Mouse (Mus musculus): ENCODE measurements around the gene Tnrc6c.

The Tnrc6c gene

DNA sequence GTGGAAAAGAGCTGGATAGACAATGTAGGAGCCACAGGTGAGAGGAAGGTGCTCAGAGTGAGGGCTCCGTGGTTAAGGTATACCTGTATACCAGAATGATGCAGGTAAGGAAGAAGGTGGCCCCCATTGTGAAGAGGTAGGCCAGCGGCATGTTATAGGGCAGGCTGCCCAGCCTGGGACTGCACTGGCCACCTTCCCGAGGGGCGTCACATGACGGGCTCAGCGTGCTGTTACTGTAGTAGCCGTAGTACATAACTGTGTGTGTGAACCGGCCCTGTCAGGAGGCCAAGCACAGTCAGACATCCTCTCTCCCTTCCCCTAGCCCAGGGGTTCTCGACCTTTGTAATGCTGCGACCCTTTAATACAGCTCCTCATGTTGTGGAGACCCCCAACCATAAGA, 120.8 kb downstream of the Tnrc6c start:
- 88% methylated on average over 10 of the region's 10 CpGs for WGBS

GRCm38 (mm10) chr11:117775540-117775939, 121.5 kb downstream of the Tnrc6c start:
- WGBS, result 85% methylated on average over 13 of the region's 13 CpGs

DNA sequence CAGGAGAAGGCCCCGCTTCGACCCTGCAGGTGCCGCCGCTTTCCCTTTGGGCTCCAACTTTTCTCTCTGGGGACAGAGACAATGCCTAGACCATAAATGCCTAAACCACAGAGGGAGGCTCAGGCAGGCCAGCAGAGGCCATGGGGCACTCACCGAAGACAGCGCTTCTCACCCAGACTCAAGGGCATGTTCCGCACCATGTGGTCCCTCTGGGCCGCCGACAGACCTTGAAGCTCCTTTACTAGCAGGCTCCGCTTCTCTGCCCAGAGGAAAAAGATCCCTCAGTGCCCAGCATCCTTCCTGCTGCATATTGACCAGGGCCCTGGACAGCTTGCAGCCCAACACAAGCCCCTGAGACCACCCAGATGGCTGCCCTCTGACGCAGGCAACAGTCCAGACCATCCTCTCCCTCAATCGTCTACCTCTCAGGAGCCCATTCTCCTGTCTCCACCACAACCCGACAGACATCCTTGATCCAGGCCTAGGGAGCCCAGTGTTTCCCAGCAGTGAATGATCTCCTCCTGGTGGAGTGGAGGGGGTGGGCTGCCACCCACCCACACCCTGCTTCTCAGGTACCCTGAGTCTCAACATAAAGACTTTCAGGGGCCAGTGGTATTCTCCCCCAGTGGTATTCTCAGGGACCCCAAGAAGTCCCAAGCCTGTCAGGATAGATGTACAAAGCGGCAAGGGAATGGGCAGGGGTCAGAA, 122.2 kb downstream of the Tnrc6c start:
- 94% methylated on average over 14 of the region's 14 CpGs for WGBS

- WGBS, result 92% methylated on average over 5 of the region's 5 CpGs
These were observed 123.0 kb downstream of the Tnrc6c start for GRCm38 (mm10) chr11:117777111-117777510.

GRCm38 (mm10) chr11:117778031-117778430, 123.9 kb downstream of the Tnrc6c start:
- 91% methylated on average over 11 of the region's 11 CpGs for WGBS

GRCm38 (mm10) chr11:117778851-117779433, 124.9 kb downstream of the Tnrc6c start:
- WGBS, result 73% methylated on average over 12 of the region's 12 CpGs

DNA sequence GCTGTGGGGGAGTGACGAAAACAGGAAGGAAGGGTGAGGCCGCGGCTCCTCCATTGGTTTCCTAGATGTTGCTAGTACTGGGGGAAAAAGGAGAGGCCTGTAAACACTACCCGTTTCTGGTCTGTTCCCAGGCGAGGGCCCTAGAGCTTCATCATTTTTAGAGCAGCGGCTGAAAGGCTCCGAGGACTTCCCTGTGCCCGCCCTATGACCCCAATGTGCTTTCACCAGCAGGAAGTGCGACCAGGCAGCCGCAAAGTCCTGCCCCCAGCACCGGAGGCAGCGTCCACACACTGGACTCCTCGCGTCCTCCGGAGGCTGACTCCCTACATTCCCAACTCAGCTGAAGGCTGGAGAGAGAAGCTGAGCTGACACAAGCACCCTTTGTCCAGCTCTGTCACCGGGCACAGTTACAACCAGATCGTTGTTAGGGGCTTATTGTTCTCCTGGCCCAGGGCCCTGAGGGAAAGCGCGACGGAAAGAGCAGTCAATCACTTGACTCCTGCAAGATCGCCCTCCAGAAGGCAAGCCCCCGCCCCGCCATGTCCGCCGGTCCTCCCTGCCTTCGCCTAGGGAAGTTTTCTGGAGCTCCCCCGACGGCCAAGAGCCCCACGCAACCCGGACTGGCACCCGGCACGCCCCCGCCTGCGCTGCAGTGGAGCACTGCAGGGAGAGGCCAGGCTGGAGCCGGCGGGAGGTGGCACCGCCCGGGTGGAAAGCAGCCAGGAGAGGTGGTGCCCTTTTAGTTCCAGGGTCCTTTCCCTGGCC, 125.5 kb downstream of the Tnrc6c start:
- 24% methylated on average over 38 of the region's 38 CpGs for WGBS

GRCm38 (mm10) chr11:117780199-117780515, 126.1 kb downstream of the Tnrc6c start:
- 5% methylated on average over 17 of the region's 17 CpGs for WGBS

GRCm38 (mm10) chr11:117780582-117781111, 126.6 kb downstream of the Tnrc6c start:
- 9% methylated on average over 19 of the region's 19 CpGs for WGBS

GRCm38 (mm10) chr11:117781199-117781821, 127.2 kb downstream of the Tnrc6c start:
- 35% methylated on average over 18 of the region's 18 CpGs for WGBS

DNA sequence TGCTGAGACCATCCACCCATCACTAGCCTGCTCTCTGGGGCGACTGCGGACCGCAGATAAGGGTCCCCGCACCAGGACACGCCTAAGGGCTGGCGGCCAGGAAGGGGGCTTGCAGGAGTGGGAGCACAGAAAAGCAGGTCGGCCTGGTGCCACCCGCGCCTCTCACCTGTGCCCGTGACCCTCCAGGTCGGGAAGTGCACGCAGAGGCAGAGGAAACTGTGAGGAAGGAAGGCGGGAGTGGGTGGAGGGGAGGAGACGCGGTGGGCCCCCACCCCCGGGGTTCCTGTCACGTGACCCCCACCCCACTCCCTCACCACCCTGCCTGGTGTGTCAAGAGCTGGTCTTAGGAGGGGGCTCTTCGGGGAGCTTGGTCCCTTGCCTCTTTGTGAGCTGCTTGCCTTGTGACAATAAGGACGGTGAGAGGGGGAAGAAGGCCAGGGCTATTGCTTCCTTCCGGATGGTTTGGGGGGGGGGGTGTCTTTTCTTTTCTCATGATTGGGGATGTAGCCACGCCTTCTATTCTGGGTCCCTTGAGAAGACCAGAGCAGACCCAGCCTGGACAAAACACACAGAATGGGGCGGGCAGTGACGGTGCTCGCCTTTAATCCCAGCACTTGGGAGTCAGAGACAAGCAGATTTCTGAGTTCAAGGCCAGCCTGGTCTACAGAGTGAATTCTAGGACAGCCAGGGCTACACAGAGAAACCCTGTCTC, 128.1 kb downstream of the Tnrc6c start, which contains the start of the genes Tmc8 and Tmc6:
TSS of gene Tmc8 (plus strand) at position 84 of the 712 bp plus-strand sequence.
TSS of gene Tmc6 (minus strand) at position 206 of the 712 bp plus-strand sequence.
- 69% methylated on average over 24 of the region's 24 CpGs for WGBS

GRCm38 (mm10) chr11:117782705-117783034, 128.6 kb downstream of the Tnrc6c start:
- 77% methylated on average over 9 of the region's 9 CpGs for WGBS

DNA sequence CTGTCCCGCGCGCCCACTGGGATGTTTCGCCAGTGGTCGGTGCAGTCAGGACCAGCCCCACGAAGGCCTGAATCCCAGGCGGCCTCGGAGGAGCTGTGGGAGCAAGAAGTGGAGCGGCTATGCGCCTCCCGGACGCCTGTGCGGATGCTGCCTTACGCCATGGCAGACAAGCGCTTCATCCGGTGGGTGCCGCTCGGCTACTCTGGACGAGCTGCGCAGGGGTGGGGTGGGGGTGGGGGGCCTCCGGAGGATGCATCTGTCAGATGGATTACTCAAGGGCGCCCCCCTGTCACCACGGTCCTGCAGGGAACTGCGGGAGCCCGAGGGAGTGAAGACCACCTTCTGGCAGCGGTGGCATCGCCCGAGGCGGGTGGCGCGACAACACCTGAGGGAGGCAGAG, 129.0 kb downstream of the Tnrc6c start:
- WGBS, result 12% methylated on average over 30 of the region's 31 CpGs

GRCm38 (mm10) chr11:117783683-117784309, 129.7 kb downstream of the Tnrc6c start:
- WGBS, result 67% methylated on average over 10 of the region's 10 CpGs

DNA sequence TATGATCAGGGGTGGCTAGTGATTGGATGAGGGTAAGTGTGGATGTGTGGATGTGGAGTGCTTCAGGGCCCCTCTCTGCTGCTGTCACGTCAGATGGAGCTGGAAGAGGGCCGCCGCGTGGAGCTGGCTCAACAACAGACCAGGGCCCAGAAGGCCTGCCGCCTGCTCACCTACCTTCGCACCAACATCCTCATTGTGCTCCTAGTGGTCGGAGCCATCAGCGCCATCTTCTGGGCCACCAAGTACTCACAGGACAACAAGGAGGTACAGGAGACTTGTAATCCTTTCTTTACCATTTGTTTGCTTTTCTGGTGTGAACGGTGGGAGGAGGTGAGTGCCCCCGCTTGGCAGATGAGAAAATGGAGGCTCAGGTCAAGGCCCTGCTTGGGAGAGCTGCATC, 132.2 kb downstream of the Tnrc6c start:
- WGBS, result 25% methylated on average over 10 of the region's 10 CpGs

DNA sequence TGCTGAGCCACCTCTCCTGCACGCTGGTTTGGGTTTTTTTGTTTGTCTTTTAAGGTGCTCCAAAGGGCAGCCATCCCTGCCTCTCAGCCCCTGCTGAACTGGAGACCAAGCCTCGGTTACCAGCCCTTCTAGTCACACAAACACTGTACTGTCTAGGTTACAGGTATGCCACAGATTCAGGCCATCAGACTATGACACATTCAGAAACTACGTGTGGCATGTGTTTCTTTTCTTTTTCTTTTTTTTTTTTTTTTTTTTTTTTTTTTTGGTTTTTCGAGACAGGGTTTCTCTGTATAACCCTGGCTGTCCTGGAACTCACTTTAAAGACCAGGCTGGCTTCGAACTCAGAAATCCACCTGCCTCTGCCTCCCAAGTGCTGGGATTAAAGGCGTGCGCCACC, 134.4 kb downstream of the Tnrc6c start:
- WGBS, result 92% methylated on average over 7 of the region's 7 CpGs

DNA sequence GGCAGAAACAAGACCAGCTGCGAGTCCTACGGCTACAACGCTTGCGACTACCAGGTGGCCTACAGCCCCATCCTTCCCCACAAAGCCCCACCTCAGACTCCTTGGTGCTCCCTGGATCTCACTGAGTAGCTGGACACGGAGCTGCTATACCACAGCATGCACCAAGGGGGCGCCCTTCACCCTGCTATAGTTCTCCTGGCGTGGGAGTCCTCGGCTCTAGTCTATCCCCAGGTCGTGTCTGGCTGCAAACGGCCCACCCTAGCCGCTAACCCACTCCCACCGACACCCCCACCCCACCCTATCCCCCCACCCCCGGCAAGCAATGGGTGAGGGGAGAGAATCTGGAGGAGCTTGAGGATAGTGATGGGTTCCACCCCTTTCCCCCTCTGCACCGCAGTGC, 136.2 kb downstream of the Tnrc6c start:
- WGBS, result 15% methylated on average over 14 of the region's 14 CpGs

DNA sequence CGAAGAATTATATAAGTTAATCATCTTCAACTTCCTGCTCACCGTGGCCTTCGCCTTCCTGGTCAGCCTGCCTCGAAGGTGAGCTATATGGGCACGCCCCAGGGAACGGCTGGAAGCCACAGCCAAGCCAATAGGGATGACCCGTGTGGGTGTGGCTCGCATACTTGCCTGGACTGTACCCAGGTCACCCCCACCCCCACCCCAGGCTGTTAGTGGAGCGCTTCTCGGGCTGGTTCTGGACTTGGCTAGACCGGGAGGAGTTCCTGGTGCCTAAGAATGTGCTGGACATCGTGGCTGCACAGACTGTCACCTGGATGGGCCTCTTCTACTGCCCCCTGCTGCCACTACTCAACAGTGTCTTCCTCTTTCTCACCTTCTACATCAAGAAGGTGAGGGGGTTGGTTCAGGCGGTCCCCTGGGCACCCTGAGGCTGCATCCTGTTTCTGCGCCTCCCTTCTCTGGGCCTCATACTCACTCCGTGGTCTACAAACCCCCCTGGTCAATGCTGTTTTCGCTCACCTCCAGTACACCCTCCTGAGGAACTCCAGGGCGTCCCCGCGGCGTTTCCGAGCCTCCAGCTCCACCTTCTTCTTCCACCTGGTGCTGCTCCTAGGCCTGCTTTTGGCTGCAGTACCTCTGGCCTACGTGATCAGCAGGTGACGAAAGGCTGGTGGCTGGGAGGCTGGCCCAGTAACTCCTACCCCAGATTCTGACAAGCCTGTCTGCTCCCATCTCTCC, 136.8 kb downstream of the Tnrc6c start:
- 61% methylated on average over 23 of the region's 23 CpGs for WGBS

DNA sequence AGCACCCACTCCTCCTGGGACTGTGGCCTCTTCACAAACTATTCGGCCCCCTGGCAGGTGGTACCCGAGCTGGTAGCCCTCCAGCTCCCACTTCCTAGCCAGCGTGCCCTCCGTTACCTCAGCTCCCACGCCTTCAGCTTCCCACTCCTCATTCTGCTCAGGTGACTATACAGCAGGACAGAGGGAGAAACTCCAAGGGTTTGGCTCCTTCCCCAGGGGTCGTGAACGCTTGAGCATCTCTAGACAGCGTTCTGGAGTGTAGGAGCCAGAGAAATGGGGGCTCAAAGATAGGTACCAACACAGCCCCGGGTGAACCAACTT, 137.3 kb downstream of the Tnrc6c start:
- WGBS, result 90% methylated on average over 9 of the region's 9 CpGs

- 36% methylated on average over 22 of the region's 22 CpGs for WGBS
These were observed 138.3 kb downstream of the Tnrc6c start for GRCm38 (mm10) chr11:117792281-117792888.

Data from cerebral cortex, adult 2 months (tissue).